Mouse (Mus musculus): Measurements from ENCODE around the gene Mybpc2.

GRCm38 (mm10) chr7:44461503-44462217, 62.8 kb downstream of the Mybpc2 start:
- TF ChIP-seq EP300 (IDR thresholded peaks at IDR 0.05; ENCODE audit: low read depth) (no peak), CTCF (IDR thresholded peaks at IDR 0.05; ENCODE audit: low read depth) (no peak)

Data from liver, postnatal 0 days (tissue).